Mouse (Mus musculus) kidney, adult 2 months (tissue): Measurements from ENCODE around the gene Ano2.

Experiments used
- CTCF ChIP-seq: fragments of 200-500 bp; conservative IDR thresholded peaks from 2 replicates; pipeline ENCODE4 v1.5.1; 2011; ENCODE audit warnings: low read depth, mild to moderate bottlenecking, control low read depth, low read length, moderate library complexity, mixed read lengths; ENCODE audit not compliant: insufficient read depth, insufficient read length
- POLR2A ChIP-seq: fragments of 200-500 bp; IDR thresholded peaks from one replicate; pipeline ENCODE4 v1.6.1; 2011; ENCODE audit warnings: low read depth, low read length, control low read depth

DNA sequence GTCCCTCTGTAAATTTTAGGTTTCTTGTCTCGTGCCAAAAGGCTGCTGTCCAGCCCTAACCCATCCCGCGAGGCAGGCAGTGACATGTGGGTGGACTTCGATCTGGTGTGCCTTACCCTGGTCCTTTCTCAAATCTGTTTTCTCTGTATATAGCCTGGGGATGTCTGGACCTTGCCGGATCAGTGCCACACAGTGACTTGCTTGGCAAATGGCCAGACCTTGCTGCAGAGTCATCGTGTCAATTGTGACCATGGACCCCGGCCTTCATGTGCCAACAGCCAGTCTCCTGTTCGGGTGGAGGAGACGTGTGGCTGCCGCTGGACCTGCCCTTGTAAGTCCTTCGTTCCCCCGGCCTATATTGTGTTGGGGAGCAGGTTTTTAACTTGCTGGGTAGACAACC, 41.3 kb upstream of the Ano2 start:
- no peak for TF ChIP-seq CTCF
- no peak for TF ChIP-seq POLR2A
